Mouse (Mus musculus) T-helper 1 cell (primary cell): Measurements from ENCODE around the gene Lrrc74b.

Source experiments
- in situ Hi-C: fragments of 300-600 bp; cut with MboI, MseI; formaldehyde crosslinking; loops from one replicate; pipeline ENCODE4 v1.15.1; 2025; ENCODE audit warnings: high pct_unique_total_duplicates

The Lrrc74b gene

DNA sequence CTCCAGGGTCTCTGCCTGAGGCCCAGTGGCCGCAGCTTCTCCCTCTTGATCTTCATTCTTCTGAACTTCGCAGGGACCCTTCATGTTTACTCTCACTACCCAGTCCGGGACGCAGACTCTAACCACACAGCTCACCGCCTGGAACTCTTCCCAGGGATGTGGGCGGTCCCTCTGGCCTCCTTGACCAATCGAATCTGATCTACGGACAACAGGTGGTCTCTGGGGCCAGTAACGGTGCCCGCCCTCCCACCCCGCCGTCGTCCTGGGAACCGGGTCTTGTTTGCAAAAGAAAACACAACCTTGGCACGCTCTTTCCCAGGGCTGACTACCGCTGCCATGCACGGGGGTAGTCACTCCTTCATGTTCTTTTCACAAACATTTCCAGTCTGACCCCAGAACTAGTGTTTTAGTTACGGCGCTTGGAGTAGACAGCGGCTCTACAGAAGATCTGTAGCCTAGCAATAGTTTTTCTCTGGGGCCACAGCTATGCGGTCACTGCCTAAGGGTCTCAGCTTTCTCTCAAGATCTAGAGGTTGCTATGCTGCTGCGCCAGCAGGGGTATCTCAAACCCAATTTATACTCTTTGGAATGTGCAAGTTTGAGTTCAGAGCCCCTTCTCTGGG is at the start of gene Lrrc74b:
Gene Lrrc74b (minus strand): TSS at position 120 of the 623 bp plus-strand sequence.
- in situ Hi-C loops: no loop called here

DNA sequence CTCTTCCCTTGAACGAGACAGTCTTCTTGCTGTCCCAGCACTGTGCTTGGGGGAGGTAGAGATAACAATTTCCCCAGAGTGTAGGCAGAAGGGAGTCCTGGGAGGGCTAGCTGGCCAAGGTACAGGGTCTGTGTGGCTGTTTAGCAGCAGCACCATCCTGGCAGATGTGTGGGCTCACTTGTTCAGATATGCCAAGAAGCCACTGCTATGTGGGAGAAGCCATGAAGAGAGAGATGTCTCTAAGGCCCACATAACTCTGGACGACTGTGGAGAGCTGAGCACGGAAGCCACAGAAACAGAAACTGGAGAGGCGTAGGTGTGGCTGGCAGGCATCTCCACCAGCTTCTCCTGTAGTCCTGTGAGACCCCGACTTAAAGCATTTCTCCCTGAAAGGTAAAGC is 44.6 kb upstream of the Lrrc74b start:
- in situ Hi-C loops: no loop called here

- in situ Hi-C loops: no loop called here
These were observed 43.9 kb upstream of the Lrrc74b start for GRCm38 (mm10) chr16:17604941-17605340.

- in situ Hi-C loops: no loop called here
These were observed 40.0 kb upstream of the Lrrc74b start for GRCm38 (mm10) chr16:17600944-17601562.

GRCm38 (mm10) chr16:17590731-17591130 is 29.7 kb upstream of the Lrrc74b start:
- in situ Hi-C loops: no loop called here

DNA sequence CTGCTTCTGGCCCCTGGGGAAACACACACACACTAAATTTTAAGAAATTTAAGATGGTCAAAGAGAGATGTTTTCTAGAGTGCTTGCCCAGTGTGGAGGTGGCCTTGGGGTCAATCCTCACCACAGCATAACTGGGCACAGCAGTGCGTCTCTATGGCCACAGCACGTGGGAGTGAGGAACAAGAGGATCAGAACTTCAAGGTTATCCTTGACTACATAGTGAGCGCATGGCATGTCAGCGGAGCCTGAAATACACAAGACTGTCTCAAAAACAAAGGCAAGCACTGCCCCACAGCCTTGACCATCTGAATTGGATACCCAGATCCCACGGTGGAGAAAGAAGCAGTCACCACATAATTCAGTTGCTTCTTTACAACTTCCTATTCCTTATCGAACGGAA is 23.5 kb upstream of the Lrrc74b start:
- in situ Hi-C loops: no loop called here

DNA sequence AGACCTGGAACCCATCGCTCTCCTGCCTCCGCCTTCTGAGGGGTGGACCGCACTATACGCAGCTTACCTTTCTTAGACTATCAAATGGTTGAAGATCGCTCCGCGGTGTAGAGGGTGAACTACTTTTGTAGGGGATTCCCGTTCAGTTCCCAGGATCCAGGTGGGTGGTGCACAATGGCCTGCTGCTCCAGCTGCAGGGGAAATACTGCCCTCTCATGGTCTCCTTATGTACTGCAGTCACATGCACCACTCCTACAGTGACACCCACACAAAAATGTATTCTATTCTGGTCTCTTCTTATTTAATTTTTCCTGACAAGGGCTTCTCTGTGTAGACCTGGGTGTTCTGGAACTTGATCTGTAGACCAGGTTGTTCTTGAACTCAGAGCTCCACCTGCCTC is 22.0 kb upstream of the Lrrc74b start, which contains the start of gene Slc7a4:
Gene Slc7a4 (minus strand): TSS at position 151 of the 400 bp plus-strand sequence.
- in situ Hi-C loops: no loop called here

GRCm38 (mm10) chr16:17576825-17577215 is 15.8 kb upstream of the Lrrc74b start:
- in situ Hi-C loops: no loop called here

DNA sequence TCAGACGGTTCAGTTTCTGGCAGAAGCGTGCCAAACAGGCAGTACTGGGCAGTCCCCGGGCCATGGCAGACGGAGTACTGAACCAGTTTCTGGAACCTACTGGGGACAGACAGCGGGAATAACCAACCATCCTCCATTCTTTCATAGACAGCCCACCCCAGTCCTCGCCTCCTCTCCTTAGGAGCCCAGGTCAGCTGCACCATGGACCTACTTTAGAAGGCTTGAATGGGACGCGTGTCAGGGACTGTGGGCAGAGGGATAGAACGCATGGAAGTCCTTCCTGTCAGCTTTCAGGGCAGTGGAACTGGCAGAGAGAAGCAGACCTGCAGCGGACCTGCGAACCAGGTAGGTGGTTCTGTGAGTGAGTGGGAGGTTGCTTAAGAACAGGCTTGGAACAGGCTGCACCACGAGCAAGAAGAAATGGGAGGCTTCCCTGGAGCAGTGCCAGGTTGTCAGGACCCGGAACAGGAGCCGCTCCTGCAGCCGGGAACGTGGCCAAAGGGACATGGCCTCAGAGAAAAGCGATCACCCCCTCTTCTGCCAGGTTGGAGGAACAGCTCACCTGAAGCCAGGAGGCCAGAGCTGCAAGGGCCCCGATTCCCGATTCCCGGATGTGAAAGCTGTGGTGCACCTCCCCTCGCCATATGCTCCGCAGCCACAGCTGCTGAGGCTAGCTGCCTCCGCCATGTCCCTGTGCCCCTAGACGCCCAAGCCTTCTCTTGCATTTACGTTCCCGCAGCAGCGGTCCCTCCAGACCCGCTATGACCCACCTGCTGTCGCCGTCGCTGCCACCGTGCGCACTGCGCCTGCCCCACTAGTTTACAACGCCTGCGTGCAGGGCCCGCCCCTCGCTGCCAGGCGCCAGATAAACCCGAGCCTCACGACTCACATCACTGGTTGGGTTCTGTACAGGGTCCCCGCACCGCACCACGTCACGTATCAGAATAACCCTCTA is 15.1 kb upstream of the Lrrc74b start:
- in situ Hi-C loops: no loop called here

DNA sequence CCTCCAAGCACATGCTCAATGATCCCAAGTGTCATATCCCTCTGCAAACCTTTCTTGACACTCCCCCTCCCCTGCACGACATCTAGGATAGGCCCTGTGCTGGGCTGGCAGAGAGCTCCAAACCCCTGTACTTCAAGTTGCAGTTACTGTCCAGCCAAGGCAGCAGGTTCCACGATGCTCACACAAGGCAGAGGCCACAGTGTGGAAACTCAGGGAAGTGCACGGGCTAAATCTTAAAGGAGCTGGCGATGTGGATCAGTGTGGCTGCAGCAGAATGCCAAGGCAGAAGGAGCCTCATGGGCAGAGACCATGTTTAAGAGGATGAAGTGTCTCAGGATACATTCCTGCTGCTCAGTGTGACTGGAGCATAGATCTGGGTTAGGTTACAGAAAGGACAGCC is 5.1 kb upstream of the Lrrc74b start:
- in situ Hi-C loops: no loop called here

DNA sequence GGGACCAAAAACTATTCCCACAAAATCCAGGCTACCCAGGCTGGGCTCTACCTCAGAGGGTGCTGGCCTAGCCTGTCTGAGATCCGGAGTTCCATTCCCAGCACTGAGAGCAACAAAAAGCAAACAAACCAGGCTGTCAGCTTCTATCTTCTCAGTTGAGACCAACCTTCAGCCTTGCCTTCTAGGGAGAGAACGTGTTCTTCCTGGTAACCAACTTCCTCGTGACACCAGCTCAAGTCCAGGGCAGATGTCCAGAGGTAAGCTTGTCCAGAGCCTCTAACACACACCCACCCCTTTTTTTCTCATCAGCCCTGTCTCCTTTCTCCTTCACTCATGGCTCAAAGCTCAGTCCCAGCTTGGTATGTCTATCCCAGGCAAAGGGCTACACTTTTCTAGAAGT is 3.7 kb upstream of the Lrrc74b start:
- in situ Hi-C loops: no loop called here

- in situ Hi-C loops: no loop called here
These were observed 3.2 kb upstream of the Lrrc74b start for GRCm38 (mm10) chr16:17564221-17564620.

DNA sequence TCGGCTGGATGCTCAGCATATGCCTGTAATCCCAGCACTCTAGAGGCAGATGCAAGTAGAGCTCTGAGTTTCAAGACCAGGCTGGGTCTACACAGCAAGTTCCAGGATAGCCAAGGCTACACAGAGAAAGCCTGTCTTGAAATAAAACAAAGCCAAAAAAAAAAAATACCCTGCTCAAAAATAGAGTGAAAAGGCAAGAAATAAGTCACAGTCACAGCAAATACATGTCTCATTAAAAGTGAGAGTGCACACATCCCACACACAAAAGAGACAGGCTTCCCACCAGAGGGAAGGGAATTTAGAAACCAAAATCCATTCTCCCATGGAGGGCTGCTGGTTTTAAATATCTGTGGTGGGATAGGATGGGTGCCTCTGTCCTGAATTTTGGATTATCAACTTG is 2.5 kb upstream of the Lrrc74b start:
- in situ Hi-C loops: no loop called here

- in situ Hi-C loops: no loop called here
These were observed 733 bp upstream of the Lrrc74b start, which contains the start of gene P2rx6 for GRCm38 (mm10) chr16:17561751-17562208. Gene P2rx6, plus strand, starts transcription at chr16:17561885.

DNA sequence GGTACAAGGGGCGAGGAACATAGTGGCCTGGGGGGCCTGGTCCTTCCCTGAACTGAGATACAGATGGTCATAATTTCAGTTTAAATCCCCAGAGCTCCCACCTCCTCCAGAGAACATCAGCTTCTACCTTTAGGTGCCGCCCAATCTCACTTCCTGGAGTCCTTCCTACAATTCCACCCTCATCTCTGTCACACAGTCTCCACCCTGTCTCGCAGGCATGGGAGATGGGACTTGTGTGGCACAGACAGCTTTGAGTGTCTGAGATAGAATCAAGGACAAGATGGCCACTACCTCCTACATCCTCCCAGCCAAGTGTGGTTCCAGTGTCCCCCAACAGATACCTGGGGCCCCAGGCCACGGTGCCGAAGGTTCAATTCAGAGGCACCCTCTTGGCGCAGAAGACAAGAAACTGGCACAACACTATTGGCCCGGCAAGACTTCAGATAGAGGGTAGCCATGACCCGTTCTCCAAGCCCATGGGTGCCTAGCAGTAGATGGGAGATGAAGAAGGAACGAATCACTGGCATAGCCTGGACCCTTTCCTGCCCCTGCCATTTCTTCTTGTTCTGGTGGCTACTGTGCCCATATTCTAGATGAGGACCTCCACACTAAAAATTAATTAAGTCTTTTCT is 1.5 kb downstream of the Lrrc74b start:
- in situ Hi-C loops: loop anchor here (5.0 kb wide), 1 partner anchor 58 kb away; the partner anchor contains the start of gene Smpd4

DNA sequence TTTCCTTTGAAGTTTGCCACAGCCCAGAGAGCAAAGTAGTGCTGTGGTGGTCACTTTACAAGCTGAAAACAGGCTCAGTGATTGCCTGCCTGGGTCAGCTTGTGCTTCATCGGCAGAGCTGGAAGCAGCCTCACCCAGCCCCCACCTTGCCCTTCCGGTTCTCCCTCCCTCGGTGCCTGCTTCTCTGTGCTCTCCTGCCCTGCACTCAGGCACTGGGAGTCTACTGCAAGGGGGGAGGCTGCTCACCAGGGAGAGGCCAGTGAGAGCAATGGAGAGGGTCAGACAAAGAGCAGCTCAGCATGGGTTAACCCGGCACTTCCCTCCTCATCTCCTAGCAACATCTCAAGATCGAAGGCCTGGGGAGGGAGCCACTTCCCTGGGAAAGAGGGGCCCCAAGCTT is 2.2 kb downstream of the Lrrc74b start:
- in situ Hi-C loops: loop anchor here (5.0 kb wide), 1 partner anchor 58 kb away; the partner anchor contains the start of gene Smpd4

DNA sequence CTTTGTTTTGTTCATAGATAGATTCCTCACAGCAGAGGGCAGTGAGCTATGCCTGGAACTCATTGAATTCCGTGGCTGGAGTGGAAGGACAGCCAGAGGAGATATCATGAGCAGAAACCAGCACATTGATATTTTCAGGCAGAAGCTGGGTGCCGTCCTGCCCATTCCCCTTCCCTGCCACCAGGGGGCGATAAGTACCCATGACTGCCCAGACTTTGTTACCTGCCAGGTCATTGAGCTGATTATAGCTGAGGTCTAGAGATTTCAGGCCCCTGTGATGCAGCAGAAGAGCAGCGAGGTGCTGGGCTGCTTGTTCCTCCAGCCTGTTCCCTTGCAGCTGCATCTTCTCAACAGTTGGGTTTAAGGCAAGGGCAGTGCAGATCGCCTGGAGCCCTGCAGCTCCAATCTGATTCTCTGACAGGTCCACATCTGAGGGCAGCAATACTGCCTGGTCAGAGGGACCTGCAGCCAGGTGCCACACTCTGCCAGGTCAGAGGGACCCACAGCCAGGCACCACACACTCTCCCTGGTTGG is 3.0 kb downstream of the Lrrc74b start:
- in situ Hi-C loops: loop anchor here (5.0 kb wide), 1 partner anchor 59 kb away; the partner anchor contains the start of gene Smpd4

DNA sequence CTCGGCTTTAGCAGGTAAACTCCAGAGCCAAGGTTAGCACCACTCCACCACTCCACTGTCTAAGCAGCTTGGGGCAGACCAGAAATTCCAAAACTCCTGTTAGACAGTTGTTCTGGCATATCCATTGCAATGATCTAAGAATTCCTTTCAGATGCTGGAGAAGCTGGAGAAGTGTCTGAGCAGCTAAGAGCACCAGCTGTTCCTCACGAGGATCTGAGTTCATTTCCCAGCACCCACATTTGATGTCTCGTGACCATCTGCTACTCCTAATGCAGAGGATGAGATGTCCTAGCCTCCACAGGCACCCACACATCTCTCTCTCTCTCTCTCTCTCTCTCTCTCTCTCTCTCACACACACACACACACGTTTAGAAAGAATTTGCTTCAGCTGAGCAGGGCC is 4.1 kb downstream of the Lrrc74b start:
- in situ Hi-C loops: loop anchor here (5.0 kb wide), 1 partner anchor 60 kb away; the partner anchor contains the start of gene Smpd4

DNA sequence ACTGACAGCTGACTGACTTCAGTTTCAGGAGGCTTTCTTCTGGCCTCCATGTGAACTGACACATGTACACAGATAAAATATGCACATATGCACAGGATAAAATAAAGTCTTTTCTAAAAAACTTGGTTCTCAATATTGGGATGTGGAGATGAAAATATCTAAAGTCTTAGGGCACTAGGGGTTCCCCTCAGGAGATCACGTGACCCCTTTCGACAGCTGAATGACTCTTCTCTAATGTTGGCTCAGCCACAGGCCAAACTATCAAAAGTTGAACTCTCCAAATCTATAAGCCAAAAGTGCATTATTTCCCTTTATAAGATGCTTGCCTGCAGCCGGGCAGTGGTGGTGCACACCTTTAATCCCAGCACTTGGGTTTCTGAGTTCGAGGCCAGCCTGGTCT is 4.9 kb downstream of the Lrrc74b start:
- in situ Hi-C loops: loop anchor here (5.0 kb wide), 1 partner anchor 61 kb away; the partner anchor contains the start of gene Smpd4

DNA sequence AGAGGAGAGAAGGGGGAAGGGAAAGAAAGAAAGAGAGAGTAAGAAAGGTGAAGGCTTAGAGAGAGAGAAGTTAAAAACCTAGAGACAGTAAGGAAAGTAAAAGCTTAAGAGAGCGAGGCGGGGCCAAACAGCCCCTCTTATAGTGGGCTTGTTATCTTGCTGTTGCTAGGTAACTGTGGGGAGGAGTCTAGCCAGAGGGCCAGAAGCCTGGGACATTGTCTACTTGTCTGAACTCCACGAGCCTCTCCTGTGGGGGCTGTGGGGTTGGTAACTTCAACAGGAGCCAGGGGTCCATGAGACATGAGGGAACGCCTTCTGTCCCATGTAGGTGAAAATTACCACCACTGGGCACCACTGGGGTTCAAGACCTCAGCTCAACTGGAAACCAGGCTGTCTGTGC is 6.3 kb downstream of the Lrrc74b start:
- in situ Hi-C loops: loop anchor here (5.0 kb wide), 1 partner anchor 63 kb away; the partner anchor contains the start of gene Smpd4
